Mouse (Mus musculus) frontal cortex, postnatal 25 days (tissue): Measurements from ENCODE around the gene Gstt2.
"Not testable (repeated sequence)": the region's sequence is repeated elsewhere in the genome, so short reads cannot be mapped to it uniquely, and the experiment has no call there.

Experiments
- DNase-seq, 2 experiments: peaks; one replicate each; pipeline ENCODE4 v3.0.0; 2022; ENCODE audit warnings: low spot score in 2 of 2

The Gstt2 gene

DNA sequence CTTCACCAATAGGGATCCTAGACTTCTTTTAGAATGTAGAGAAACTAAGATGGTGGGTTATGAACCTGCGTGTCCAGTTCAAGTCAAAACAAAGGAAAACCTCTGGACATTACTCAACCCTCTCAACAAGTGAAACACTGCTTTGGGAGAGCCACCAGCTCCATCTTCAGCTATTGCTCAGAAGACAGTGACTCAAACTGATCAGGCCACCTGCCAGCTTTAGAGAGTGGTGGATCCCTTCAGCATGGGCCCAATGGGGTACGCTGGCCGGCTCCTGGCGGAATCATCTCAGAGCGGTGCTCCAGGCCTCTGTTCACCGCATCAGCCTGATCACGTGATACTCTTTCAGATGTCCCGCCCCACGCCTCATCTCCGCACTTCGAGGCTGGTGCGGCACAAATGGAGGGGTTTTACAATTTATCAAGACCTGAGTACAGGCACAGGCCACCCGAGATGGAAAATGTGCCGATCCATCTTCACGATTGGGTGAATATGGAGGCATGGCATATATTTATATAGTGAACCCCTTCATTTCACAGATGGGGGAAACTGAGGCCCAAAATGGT, 18.3 kb upstream of the Gstt2 start:
- no peak for DNase-seq

- DNase-seq = no peak
These were observed 17.6 kb upstream of the Gstt2 start for GRCm38 (mm10) chr10:75854791-75855190.

DNA sequence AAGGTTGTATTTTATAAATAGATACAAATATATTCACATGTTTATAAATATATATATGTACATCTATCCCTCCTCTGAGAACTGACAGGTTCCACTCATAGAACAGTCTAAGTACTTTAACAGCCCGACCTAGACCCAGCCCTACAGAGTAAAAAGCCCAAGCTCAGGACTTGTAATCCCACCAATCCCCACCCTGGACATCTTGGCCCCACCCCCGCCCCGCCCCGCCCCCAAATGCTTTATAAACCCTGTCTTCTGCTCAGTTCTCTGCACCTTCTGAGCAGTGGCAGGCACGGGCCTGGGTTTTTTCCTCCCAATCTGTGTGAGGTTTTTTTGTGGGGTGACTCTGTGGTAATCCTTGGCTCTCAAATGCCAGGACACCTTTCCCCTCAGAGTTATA, 16.9 kb upstream of the Gstt2 start:
- no peak for DNase-seq

GRCm38 (mm10) chr10:75853452-75853851, 16.2 kb upstream of the Gstt2 start:
- peak; percentile 71 to 80 for DNase-seq

DNA sequence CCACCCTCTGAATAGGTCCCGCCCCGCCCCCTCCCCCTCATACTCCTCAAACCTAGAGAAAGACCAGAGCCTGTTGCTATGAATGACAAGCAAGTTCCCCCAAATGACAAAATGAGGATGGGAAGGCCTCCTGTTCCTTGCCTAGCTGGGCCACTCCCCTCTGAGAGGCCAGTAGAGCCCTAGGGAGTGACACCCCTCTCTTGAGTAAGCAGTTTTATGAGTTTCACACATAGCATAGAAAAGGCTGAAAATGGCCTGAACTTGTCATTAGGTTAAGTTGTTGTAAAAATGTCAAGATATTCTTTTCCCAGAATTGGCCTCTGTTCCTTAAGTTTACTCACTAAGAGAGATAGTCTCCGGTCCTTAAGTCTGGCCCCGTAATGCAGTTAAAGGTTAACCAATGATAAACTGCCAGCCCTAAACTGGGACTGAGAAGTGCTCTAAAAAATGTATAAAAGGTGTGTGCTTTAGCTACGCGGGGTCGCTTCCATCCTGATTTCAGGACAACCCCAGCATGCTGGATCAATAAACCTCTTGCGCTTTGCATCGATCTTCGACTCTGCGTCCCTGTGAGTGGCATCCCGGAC, 15.4 kb upstream of the Gstt2 start:
- DNase-seq = no peak

- no peak for DNase-seq
These were observed 14.5 kb upstream of the Gstt2 start for GRCm38 (mm10) chr10:75851681-75852080.

DNA sequence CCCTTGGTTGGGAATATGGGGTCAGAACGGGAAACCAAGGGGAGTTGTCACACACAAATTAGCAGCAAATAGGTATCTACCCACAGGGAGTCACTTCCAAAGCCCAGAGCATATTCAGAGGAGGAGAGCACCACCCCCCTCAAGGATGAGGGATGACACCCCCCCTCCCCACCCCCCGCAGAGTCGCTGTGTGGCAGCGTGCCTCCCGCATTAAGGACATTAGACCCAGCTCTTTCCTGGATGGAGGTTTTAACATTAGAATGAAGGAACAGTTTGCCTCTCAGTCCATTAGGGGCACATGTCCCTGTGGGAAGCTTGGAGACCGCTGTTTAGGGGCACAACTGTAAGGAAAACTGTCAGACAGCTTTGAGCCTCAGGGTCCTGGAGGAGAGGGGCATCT, 13.9 kb upstream of the Gstt2 start:
- no peak for DNase-seq

DNA sequence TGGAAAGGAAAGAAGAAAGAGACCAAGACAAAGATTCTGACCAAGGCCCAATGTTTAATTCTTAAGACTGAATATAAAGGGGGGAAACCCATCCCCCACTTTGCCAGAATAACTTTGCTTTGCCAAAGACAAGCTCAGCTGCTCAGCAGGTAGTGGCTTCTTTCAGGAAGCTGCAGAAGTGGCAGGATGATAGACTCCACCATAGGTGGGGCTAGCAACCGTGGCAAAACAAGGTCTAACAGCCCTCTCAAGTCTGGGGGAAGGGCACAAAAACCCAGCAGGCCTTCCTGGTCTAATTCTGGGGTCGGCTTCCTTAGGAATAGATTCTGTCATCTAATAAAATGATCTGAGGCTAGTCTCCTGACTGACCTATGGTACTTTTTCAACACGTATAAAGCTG, 11.2 kb upstream of the Gstt2 start:
- no peak for DNase-seq

DNA sequence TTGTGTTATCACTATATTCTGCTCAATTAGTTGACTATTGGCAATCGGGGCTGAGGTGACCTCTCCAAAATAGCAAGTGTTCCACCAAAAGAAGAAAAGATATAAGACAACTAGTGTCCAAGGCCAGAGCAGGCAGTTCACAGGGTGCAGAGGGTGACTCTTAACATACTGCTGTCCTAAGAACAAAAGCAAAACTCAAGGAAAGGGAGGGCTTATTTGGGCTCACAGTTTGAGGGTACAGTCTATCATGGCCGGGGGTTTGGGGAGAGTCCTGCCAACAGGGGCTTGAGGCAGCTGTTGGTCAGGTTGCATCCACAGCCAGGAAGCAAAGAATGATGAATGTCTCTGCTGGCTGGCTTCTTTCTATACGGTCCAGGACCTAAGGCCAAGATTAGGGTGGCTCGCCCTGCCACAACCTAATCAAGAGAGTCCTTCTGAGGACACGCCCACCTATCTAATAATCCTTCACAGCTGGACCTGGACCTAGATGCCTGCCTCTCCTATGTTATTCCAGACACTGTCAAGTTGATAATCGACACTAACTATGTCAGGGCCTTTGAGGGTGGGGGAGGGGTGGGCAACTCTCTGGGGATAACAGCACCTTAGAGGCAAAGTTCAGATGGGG, 8.2 kb upstream of the Gstt2 start:
- DNase-seq = no peak

DNA sequence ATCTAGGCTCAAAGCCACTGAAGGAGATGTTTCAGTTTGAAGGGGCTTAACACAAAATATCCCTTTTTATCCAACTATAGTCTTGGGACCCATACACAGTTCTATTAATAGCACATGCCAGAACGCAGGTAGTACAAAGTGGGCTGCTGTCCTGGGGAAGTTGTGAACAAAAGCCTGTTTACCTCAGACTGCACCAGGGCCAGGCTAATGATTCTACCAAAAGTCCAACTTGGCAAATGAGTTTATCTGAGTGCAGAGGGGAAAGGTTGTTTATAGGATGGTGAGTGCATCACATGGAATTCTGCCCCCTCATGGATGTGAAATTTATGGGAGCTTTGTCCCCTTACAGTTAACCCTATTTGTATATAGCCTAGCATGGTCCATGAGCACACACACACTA, 7.6 kb upstream of the Gstt2 start:
- DNase-seq = no peak

DNA sequence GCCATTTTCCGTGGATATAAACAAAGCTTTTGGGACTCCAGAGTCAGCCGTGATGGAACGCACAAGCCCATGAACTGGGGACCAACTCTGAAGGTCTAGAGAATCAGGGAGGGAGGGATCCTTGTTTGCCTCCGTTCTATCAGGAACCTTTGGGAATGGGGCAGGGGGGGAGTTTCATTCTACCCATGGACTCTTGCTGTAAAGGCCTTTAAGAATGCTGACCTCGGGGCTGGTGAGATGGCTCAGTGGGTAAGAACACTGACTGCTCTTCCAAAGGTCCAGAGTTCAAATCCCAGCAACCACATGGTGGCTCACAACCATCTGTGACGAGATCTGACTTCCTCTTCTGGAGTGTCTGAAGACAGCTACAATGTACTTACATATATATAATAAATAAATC, 6.7 kb upstream of the Gstt2 start:
- not testable (repeated sequence) for DNase-seq

GRCm38 (mm10) chr10:75839092-75839491, 1.9 kb upstream of the Gstt2 start:
- DNase-seq = no peak

DNA sequence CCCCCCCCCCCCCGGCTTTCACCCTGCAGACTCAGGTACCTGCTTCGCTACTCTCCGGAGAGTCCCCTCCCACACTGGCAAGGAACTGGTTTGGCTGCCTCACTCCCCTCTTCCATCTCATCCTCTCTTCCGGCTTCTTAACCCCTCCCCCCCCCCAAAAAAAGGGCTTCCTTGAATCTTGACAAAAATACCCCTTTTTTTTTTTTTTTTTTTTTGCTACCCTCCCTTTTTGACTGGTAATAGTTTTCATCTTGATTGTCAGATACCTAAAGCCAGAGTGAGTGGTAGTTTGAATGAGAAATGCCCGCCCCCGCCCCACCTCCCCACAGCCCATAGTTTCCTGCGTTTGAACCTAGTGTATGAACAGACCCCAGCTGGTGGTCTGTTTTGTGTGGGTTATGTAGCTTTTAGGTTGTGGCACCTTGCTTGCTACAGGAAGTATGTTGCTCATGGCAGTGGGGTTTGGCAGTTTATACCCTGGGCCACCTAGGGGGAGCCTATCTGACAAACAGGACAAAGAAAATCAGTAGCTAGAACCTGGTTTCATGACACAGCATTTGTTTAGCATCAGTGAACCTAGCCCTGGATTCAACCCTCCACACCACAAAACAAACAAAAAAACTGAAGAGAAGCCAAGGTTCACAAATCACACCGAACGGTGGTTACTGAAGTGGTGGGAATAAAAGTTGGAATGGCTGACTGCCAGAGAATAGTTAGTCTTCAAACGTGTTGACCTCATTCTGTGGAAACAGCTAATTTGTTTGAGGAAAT, 1.3 kb downstream of the Gstt2 start:
- DNase-seq = no peak

GRCm38 (mm10) chr10:75835307-75835706, 1.9 kb downstream of the Gstt2 start:
- no peak for DNase-seq

GRCm38 (mm10) chr10:75834721-75835120, 2.5 kb downstream of the Gstt2 start:
- no peak for DNase-seq

- DNase-seq = no peak
These were observed 3.0 kb downstream of the Gstt2 start for GRCm38 (mm10) chr10:75834250-75834649.

DNA sequence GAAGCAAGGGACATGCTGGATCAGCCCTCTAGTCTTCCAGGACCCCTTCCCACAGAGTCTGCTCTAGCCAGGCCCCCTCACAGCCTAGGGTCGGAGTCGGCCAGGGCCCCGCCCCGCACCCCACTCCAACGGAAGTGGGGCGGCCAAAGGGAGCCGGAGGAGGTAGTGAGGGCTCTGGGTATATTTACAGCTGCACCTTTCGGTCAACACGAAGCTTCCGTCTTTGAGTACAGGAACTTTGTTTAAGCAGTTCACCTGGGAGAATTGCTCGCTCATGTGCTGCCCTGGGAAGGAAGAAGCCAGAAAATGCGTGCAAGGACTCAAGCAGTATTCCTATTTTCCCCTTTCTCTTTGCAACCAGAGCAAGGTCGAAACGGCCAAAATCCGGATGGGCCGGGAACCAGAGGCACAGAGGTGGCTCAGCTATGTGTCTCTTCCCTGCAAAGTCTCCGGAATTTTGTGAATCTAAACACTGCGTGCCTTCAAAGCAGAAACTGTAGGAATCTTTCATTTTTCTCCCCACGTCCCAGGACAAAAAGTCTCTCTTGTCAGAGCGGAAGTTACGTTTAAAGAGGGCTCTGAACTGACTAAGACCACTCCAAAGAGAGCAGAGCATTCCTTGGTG, 3.7 kb downstream of the Gstt2 start:
- DNase-seq = no peak

DNA sequence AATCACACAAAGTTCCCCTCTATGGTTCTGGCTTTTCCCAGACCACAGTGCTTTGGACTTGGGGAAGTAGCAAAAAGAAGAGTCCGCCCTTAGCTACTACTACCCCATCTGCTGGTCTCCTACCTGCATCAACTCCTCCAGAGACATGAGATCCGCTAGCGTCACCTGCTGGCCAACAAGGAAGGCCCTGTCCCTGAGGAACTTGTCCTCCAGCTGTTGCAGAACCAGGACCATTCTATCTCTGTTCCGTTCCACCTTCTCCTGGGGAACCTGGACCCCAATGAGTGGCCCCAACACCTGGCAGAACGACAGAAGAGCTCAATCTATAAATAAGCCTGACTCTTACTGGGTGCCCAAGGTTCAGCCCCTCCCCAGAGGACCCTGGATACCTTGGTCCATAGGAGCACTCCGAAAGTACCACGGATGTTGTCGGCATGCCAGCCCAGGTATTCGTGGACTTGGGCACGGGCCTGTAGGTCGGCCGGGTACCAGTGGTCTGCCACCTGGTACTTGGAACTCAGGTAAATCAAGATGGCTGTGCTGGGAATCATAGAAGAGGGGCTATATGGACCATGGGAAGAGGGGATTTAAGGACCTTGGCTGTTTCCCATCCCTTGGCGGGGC, 4.8 kb downstream of the Gstt2 start:
- DNase-seq = peak in 1 of 2 experiments; percentile 33

DNA sequence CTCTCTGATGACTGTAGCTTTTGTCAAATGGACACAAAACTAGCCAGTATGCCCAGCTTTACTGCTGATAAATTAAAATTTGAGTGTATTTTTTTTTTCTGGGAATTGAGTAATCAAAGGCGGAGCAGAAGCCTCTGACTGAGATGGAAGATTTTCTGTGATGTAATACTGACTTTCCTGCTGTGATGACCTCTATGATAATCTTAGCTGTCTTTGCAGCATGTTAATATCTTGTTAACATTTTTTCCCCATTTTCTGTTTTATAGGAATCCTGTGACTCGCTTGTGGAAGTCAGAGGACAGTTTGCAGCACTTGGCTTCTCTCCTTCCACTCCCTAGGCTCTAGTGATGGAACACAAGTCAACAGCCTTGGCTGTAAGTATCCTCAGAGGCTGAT, 7.0 kb downstream of the Gstt2 start:
- no peak for DNase-seq

GRCm38 (mm10) chr10:75829529-75830274, 7.5 kb downstream of the Gstt2 start:
- no peak for DNase-seq

GRCm38 (mm10) chr10:75828500-75828931, 8.7 kb downstream of the Gstt2 start:
- DNase-seq = no peak
